Mouse (Mus musculus) embryo, embryonic 10 days (tissue): ENCODE data around the gene Tsga10.

Experiments
- DNase-seq: peaks from one replicate; pipeline ENCODE4 v3.0.0-alpha.2; 2015; ENCODE audit warnings: low spot score

Tsga10 gene

GRCm38 (mm10) chr1:37864511-37865400 lies 1.5 kb downstream of the Tsga10 start:
- peak; percentile 100 for DNase-seq

- DNase-seq: no peak
Observed at GRCm38 (mm10) chr1:37850696-37851095, 15.5 kb downstream of the Tsga10 start.

GRCm38 (mm10) chr1:37846878-37847277 lies 19.4 kb downstream of the Tsga10 start:
- DNase-seq: no peak

GRCm38 (mm10) chr1:37831681-37832080 lies 34.5 kb downstream of the Tsga10 start:
- DNase-seq: no peak

GRCm38 (mm10) chr1:37802291-37802690 lies 63.9 kb downstream of the Tsga10 start:
- DNase-seq: peak; percentile 42

- no peak for DNase-seq
Observed at GRCm38 (mm10) chr1:37800298-37800697, 65.9 kb downstream of the Tsga10 start.

- no peak for DNase-seq
Observed at GRCm38 (mm10) chr1:37799505-37799904, 66.7 kb downstream of the Tsga10 start.

- DNase-seq: peak; percentile 11
Observed at GRCm38 (mm10) chr1:37759407-37759806, 106.8 kb downstream of the Tsga10 start.

GRCm38 (mm10) chr1:37744650-37745259 lies 121.5 kb downstream of the Tsga10 start:
- no peak for DNase-seq

- no peak for DNase-seq
Observed at GRCm38 (mm10) chr1:37742602-37743270, 123.5 kb downstream of the Tsga10 start.

GRCm38 (mm10) chr1:37742126-37742525 lies 124.1 kb downstream of the Tsga10 start:
- no peak for DNase-seq

- no peak for DNase-seq
Observed at GRCm38 (mm10) chr1:37740161-37740802, 125.9 kb downstream of the Tsga10 start.

- DNase-seq: no peak
Observed at GRCm38 (mm10) chr1:37738895-37739294, 127.3 kb downstream of the Tsga10 start.

- DNase-seq: no peak
Observed at GRCm38 (mm10) chr1:37737045-37737444, 129.2 kb downstream of the Tsga10 start.

- no peak for DNase-seq
Observed at GRCm38 (mm10) chr1:37735932-37736331, 130.3 kb downstream of the Tsga10 start.

- DNase-seq: no peak
Observed at GRCm38 (mm10) chr1:37734841-37735240, 131.4 kb downstream of the Tsga10 start.

- no peak for DNase-seq
Observed at GRCm38 (mm10) chr1:37729353-37729752, 136.9 kb downstream of the Tsga10 start.

GRCm38 (mm10) chr1:37728053-37728452 lies 138.2 kb downstream of the Tsga10 start:
- DNase-seq: no peak

GRCm38 (mm10) chr1:37727186-37727585 lies 139.0 kb downstream of the Tsga10 start:
- no peak for DNase-seq

- DNase-seq: no peak
Observed at GRCm38 (mm10) chr1:37726426-37726825, 139.8 kb downstream of the Tsga10 start.

GRCm38 (mm10) chr1:37725880-37726279 lies 140.3 kb downstream of the Tsga10 start:
- DNase-seq: no peak

GRCm38 (mm10) chr1:37721092-37721491 lies 145.1 kb downstream of the Tsga10 start:
- DNase-seq: no peak
